Mouse (Mus musculus) left cerebral cortex, adult 2 months (tissue): ENCODE data around the gene Tlr13. TPM values are rescaled to one million over a fixed set of nuclear protein-coding genes. Genes with fewer than 3 reads are reported as not detected.
"Not testable (repeated sequence)": the region's sequence is repeated elsewhere in the genome, so short reads cannot be mapped to it uniquely, and the experiment has no call there.

Source experiments
- DNase-seq, 2 experiments: peaks; one replicate each; pipeline ENCODE4 v3.0.0; 2021 to 2022; ENCODE audit warnings: low spot score in 2 of 2, mixed read lengths in 1 of 2; ENCODE audit errors: extremely low spot score in 1 of 2
- H3K27ac ChIP-seq: fragments of 200-600 bp; 2 replicates; pipeline ENCODE4 v1.8.1; 2022
- H3K4me3 ChIP-seq: fragments of 200-600 bp; 2 replicates; pipeline ENCODE4 v1.8.1; 2022
- CTCF ChIP-seq: fragments of 200-600 bp; IDR thresholded peaks from 2 replicates; pipeline ENCODE4 v1.8.1; 2022; ENCODE audit warnings: antibody characterized with exemption, mild to moderate bottlenecking, moderate library complexity
- intact Hi-C: fragments of 180-260 bp; cut with DNase I; formaldehyde crosslinking; loops from one replicate; pipeline ENCODE4 v1.15.1; 2025
- total RNA-seq, 2 experiments: library from RNA; stranded (reverse); gene quantifications; 2 replicates each; pipeline ENCODE4 v1.2.3; 2021

Tlr13 gene
- total RNA-seq, 2 experiments from 2014 or later = 1.2 TPM

GRCm38 (mm10) chrX:106187737-106188136, 44.7 kb downstream of the Tlr13 start:
- DNase-seq = peak in 1 of 2 experiments; percentile 14
- Histone ChIP-seq H3K4me3 (peak overlapping the region; percentile 61), H3K27ac (peak overlapping the region; percentile 84)
- TF ChIP-seq CTCF = no peak
- intact Hi-C loops = loop anchor here (5.0 kb wide), 1 partner anchor 260 kb away; the partner anchor contains the start of gene Atrx

GRCm38 (mm10) chrX:106189356-106189755, 46.4 kb downstream of the Tlr13 start:
- DNase-seq = no peak
- Histone ChIP-seq H3K27ac (no peak overlapping the region), H3K4me3 (peak overlapping the region; percentile 61; the same call in 1 of the 2 replicates)
- TF ChIP-seq CTCF = no peak
- intact Hi-C loops = loop anchor here (5.0 kb wide), 1 partner anchor 262 kb away; the partner anchor contains the start of gene Atrx

GRCm38 (mm10) chrX:106190091-106190490, 47.1 kb downstream of the Tlr13 start:
- TF ChIP-seq CTCF = no peak
- H3K4me3 ChIP-seq = no peak overlapping the region
- intact Hi-C loops = no loop called here
- DNase-seq = no peak
- H3K27ac ChIP-seq = no peak overlapping the region

GRCm38 (mm10) chrX:106194361-106194760, 51.4 kb downstream of the Tlr13 start:
- H3K4me3 ChIP-seq, intact Hi-C loops, H3K27ac ChIP-seq, DNase-seq: not testable (repeated sequence)

- TF ChIP-seq CTCF = peak; percentile 41
- DNase-seq = no peak
- Histone ChIP-seq H3K4me3 (no peak overlapping the region), H3K27ac (no peak overlapping the region)
- intact Hi-C loops = no loop called here
Observed at GRCm38 (mm10) chrX:106197308-106197707, 54.3 kb downstream of the Tlr13 start.

GRCm38 (mm10) chrX:106198904-106199303, 55.9 kb downstream of the Tlr13 start:
- DNase-seq = no peak
- Histone ChIP-seq H3K4me3 (no peak overlapping the region), H3K27ac (no peak overlapping the region)
- TF ChIP-seq CTCF = peak; percentile 48
- intact Hi-C loops = no loop called here

- H3K27ac ChIP-seq = no peak overlapping the region
- intact Hi-C loops = loop anchor here (10.0 kb wide), 1 partner anchor 176 kb away; no protein-coding TSS in a partner anchor
- no peak for TF ChIP-seq CTCF
- H3K4me3 ChIP-seq = no peak overlapping the region
- DNase-seq = no peak
Observed at GRCm38 (mm10) chrX:106209100-106209499, 66.1 kb downstream of the Tlr13 start.

Other genes with a start within 250 kb of the Tlr13 start
- 100 to 1,000 TPM; 178 to 182 TPM for gene Atrx, start 213.8 kb upstream of the Tlr13 start, total RNA-seq
- 10 to 100 TPM; 12.5 to 13.6 TPM for gene Magt1, start 131.3 kb upstream of the Tlr13 start, total RNA-seq
- gene Cox7b, start 127.5 kb upstream of the Tlr13 start, total RNA-seq = 100 to 1,000 TPM; 300 to 319 TPM
- 1 to 10 TPM; 7.4 to 8.5 TPM for gene Atp7a, start 115.9 kb upstream of the Tlr13 start, total RNA-seq
- 100 to 1,000 TPM; 408 to 481 TPM for gene Pgk1, start 43.9 kb downstream of the Tlr13 start, total RNA-seq
- gene Taf9b, start 78.0 kb downstream of the Tlr13 start, total RNA-seq = 10 to 100 TPM; 21.5 to 22.4 TPM
- not detected for gene Fnd3c2, start 112.2 kb downstream of the Tlr13 start, total RNA-seq